In genomic region chr6:128797185-128797905, GRCm38 (mm10) we compare ENCODE assay signal across 8 mouse cellular contexts. TPM values are rescaled to one million over a fixed set of nuclear protein-coding genes. Genes with fewer than 3 reads are reported as not detected.
A peak's percentile ranks its signal among the peaks of the same experiment; 100 is the strongest.
DNase-seq lines count a peak whose midpoint lies in the region; ATAC-seq and TF ChIP-seq lines count a peak whose summit lies in the region.

No protein-coding gene starts in this region.

- peaks cover 13% of the 10 kb centered on the region for H3K9me3 ChIP-seq in E14TG2a.4 (ENCODE audit: low read length)
- H3K9me3 ChIP-seq in forebrain, embryonic 16.5 days (ENCODE audit: control insufficient read depth, low read length), result no peaks in the 10 kb centered on the region
- no peaks in the 10 kb centered on the region for H3K9me3 ChIP-seq in liver, embryonic 15.5 days (replicated peaks)

- H3K27me3 ChIP-seq in E14TG2a.4 (ENCODE audit: insufficient read depth, low read length), result no peaks in the 10 kb centered on the region
- H3K27me3 ChIP-seq in forebrain, embryonic 16.5 days (replicated peaks; ENCODE audit: control insufficient read depth, insufficient read depth, low read length), result no peaks in the 10 kb centered on the region
- H3K27me3 ChIP-seq in liver, embryonic 15.5 days, result no peaks in the 10 kb centered on the region

- no peak overlapping the region for H3K4me3 ChIP-seq in gastrocnemius, adult 2 months
- peak overlapping the region; percentile 67 for H3K4me3 ChIP-seq in E14TG2a.4 (replicated peaks; ENCODE audit: low read length)
- H3K4me3 ChIP-seq in forebrain, embryonic 16.5 days (replicated peaks; ENCODE audit: low read length), result peak overlapping the region; percentile 65; the same call in 1 of the 2 replicates
- H3K4me3 ChIP-seq in liver, embryonic 15.5 days (replicated peaks), result peak overlapping the region; percentile 70; the same call in 1 of the 2 replicates

- H3K4me1 ChIP-seq in E14TG2a.4 (replicated peaks; ENCODE audit: low read depth, low read length), result peaks cover 14% of the 10 kb centered on the region
- peaks cover 10% of the 10 kb centered on the region for H3K4me1 ChIP-seq in forebrain, embryonic 16.5 days (replicated peaks; ENCODE audit: control insufficient read depth, insufficient read depth, low read length)
- H3K4me1 ChIP-seq in liver, embryonic 15.5 days (replicated peaks), result peaks cover 27% of the 10 kb centered on the region

- 79% methylated on average over 12 of the region's 12 CpGs for WGBS in forebrain, embryonic 16.5 days
- WGBS in liver, embryonic 15.5 days (ENCODE audit: insufficient replicate concordance), result 58% methylated on average over 12 of the region's 12 CpGs

- no peak for ATAC-seq in forebrain, embryonic 16.5 days
- no peak for ATAC-seq in liver, embryonic 15.5 days (ENCODE audit: insufficient read depth)

- H3K9ac ChIP-seq in forebrain, embryonic 16.5 days (replicated peaks; ENCODE audit: low read depth, low read length), result peak overlapping the region; percentile 50; the same call in 1 of the 2 replicates
- no peak overlapping the region for H3K9ac ChIP-seq in liver, embryonic 15.5 days

- H3K4me2 ChIP-seq in forebrain, embryonic 16.5 days (ENCODE audit: low read length), result peak overlapping the region; percentile 74
- peak overlapping the region; percentile 82 for H3K4me2 ChIP-seq in liver, embryonic 15.5 days

- intact Hi-C loops in gastrocnemius, adult 2 months (cut with DNase I), result no loop called here
- intact Hi-C loops in gastrocnemius, postnatal 14 days (cut with DNase I; ENCODE audit: low total_unique reads), result no loop called here
- intact Hi-C loops in left cerebral cortex, postnatal 10 days (cut with DNase I), result no loop called here

- DNase-seq in gastrocnemius, adult 2 months, result no peak
- DNase-seq in gastrocnemius, postnatal 14 days, result no peak
- no peak for DNase-seq in retina, postnatal 1 day
- DNase-seq in left cerebral cortex, postnatal 10 days (ENCODE audit: extremely low spot score in 1 of 2, low spot score in 2 of 2), result no peak
- DNase-seq in kidney, adult 11 months, result no peak

- no peaks in the 10 kb centered on the region for H3K36me3 ChIP-seq in E14TG2a.4 (ENCODE audit: insufficient read depth, low read length)
- H3K36me3 ChIP-seq in forebrain, embryonic 16.5 days (ENCODE audit: control insufficient read depth, insufficient read depth), result no peaks in the 10 kb centered on the region
- no peaks in the 10 kb centered on the region for H3K36me3 ChIP-seq in liver, embryonic 15.5 days (replicated peaks)

- no peak for TF ChIP-seq CTCF in gastrocnemius, adult 2 months (IDR thresholded peaks at IDR 0.05)
- TF ChIP-seq CTCF in E14TG2a.4 (conservative IDR thresholded peaks at IDR 0.05; ENCODE audit: low read length), result no peak

- peak overlapping the region; percentile 92 for H3K27ac ChIP-seq in gastrocnemius, adult 2 months
- H3K27ac ChIP-seq in forebrain, embryonic 16.5 days (ENCODE audit: low read length), result no peak overlapping the region
- no peak overlapping the region for H3K27ac ChIP-seq in liver, embryonic 15.5 days (replicated peaks)

RNA-seq across cellular contexts. Expression of gene Klrb1c, which starts 8.3 kb away (rescaled TPM):
- total RNA-seq in gastrocnemius, adult 2 months (2021), result not detected
- total RNA-seq in gastrocnemius, postnatal 14 days (2021), result under 1 TPM in 1 of 2 experiments, not detected in 1; 0.14 TPM
- polyA plus RNA-seq in forebrain, embryonic 16.5 days (2015; fragmentation: Nextera tagmentation; extraction: Ambion mirVana), result 0.15 TPM in 1 of 2 replicates, not detected in the other
- 0.25 and 0.37 TPM in 2 replicates for polyA plus RNA-seq in liver, embryonic 15.5 days (2015; fragmentation: Nextera tagmentation; extraction: Ambion mirVana)
- not detected for total RNA-seq in left cerebral cortex, postnatal 10 days (2021)

RNA-seq across cellular contexts. Expression of gene Gm44511, which starts 28.8 kb away (rescaled TPM):
- not detected for total RNA-seq in gastrocnemius, adult 2 months (2021)
- total RNA-seq in gastrocnemius, postnatal 14 days (2021), result not detected
- not detected in 2 replicates for polyA plus RNA-seq in forebrain, embryonic 16.5 days (2015; fragmentation: Nextera tagmentation; extraction: Ambion mirVana)
- polyA plus RNA-seq in liver, embryonic 15.5 days (2015; fragmentation: Nextera tagmentation; extraction: Ambion mirVana), result not detected in 2 replicates
- total RNA-seq in left cerebral cortex, postnatal 10 days (2021), result not detected

RNA-seq across cellular contexts. Expression of gene Klrb1b, which starts 28.8 kb away (rescaled TPM):
- total RNA-seq in gastrocnemius, adult 2 months (2021), result not detected
- not detected for total RNA-seq in gastrocnemius, postnatal 14 days (2021)
- polyA plus RNA-seq in forebrain, embryonic 16.5 days (2015; fragmentation: Nextera tagmentation; extraction: Ambion mirVana), result not detected in 2 replicates
- 0.18 and 0.23 TPM in 2 replicates for polyA plus RNA-seq in liver, embryonic 15.5 days (2015; fragmentation: Nextera tagmentation; extraction: Ambion mirVana)
- not detected for total RNA-seq in left cerebral cortex, postnatal 10 days (2021)
